Mouse (Mus musculus) heart, postnatal 0 days (tissue): Measurements from ENCODE around the gene Tcstv3.

ENCODE experiments used
- CTCF ChIP-seq: IDR thresholded peaks from 2 replicates; pipeline ENCODE4 v1.5.1; 2016; ENCODE audit warnings: antibody characterized with exemption, control low read depth, low read depth
- EP300 ChIP-seq: IDR thresholded peaks from 2 replicates; pipeline ENCODE4 v1.6.1; 2016; ENCODE audit warnings: antibody characterized with exemption, low read depth

DNA sequence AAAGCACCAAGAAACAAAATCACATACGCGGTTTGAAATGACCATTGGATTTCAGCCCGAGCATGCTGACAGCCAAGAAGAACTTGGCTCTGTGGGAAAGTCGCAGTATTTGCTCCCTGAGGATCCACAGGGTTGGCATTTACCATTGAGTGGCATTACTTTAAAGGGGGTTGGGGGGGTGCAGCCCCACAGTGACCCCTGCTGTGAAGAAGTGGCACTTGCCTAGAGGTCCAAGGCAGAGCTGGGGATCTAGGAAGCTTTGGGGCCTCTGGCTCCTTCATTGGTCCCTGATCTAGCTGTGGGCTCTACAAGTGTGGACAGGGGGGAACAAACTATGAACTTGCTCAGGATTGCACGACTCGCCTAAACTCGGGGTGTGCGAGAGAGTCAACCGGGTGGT is 37.9 kb upstream of the Tcstv3 start:
- TF ChIP-seq CTCF: no peak
- TF ChIP-seq EP300: no peak
